Mouse (Mus musculus): ENCODE measurements around the gene Gm18336. TPM values are rescaled to one million over a fixed set of nuclear protein-coding genes. Genes with fewer than 3 reads are reported as not detected.

Gm18336 gene
- total RNA-seq, 2 experiments from 2014 or later: not detected

GRCm38 (mm10) chrX:73356719-73357118, 41.8 kb downstream of the Gm18336 start:
- no peak for TF ChIP-seq CTCF (IDR thresholded peaks at IDR 0.05)
- no peak overlapping the region for H3K27ac ChIP-seq
- H3K4me3 ChIP-seq: no peak overlapping the region
- DNase-seq: no peak
- intact Hi-C loops (cut with DNase I): no loop called here

- TF ChIP-seq CTCF (IDR thresholded peaks at IDR 0.05): no peak
- Histone ChIP-seq H3K27ac (no peak overlapping the region), H3K4me3 (no peak overlapping the region)
- intact Hi-C loops (cut with DNase I): no loop called here
- no peak for DNase-seq
Measured at GRCm38 (mm10) chrX:73356163-73356562, 42.4 kb downstream of the Gm18336 start.

Other genes starting within 250 kb of the Gm18336 start
- not detected for gene Xlr5b, start 249.9 kb downstream of the Gm18336 start, total RNA-seq (2021)
- gene DXBay18, start 249.3 kb downstream of the Gm18336 start, total RNA-seq (2021): not detected
- gene Spin2d, start 221.7 kb downstream of the Gm18336 start, total RNA-seq (2021): not detected
- 1 to 10 TPM in 1 of 2 experiments, under 1 TPM in 1; 0.17 to 4.8 TPM for gene Xlr3b, start 206.5 kb downstream of the Gm18336 start, total RNA-seq (2021)
- gene Xlr4b, start 184.4 kb downstream of the Gm18336 start, total RNA-seq (2021): not detected
- 1 to 10 TPM; 5.6 to 6.6 TPM for gene F8a, start 170.4 kb downstream of the Gm18336 start, total RNA-seq (2021)
- not detected for gene Xlr4c, start 155.6 kb downstream of the Gm18336 start, total RNA-seq (2021)
- gene Xlr3c, start 133.3 kb downstream of the Gm18336 start, total RNA-seq (2021): under 1 TPM in 1 of 2 experiments, not detected in 1; 0.22 TPM
- gene Xlr5a, start 105.8 kb downstream of the Gm18336 start, total RNA-seq (2021): not detected
- gene Xlr5c, start 105.8 kb downstream of the Gm18336 start, total RNA-seq (2021): not detected
- gene Gm45015, start 61.9 kb downstream of the Gm18336 start, total RNA-seq (2021): not detected
- gene Zfp275, start 56.1 kb downstream of the Gm18336 start, total RNA-seq (2021): 1 to 10 TPM; 3.9 to 7.7 TPM
- gene Zfp92, start 12.4 kb upstream of the Gm18336 start, total RNA-seq (2021): under 1 TPM in 1 of 2 experiments, not detected in 1; 0.03 TPM
- gene Trex2, start 36.6 kb upstream of the Gm18336 start, total RNA-seq (2021): not detected
- 10 to 100 TPM in 1 of 2 experiments, 1 to 10 TPM in 1; 9.3 to 10.7 TPM for gene Haus7, start 60.3 kb upstream of the Gm18336 start, total RNA-seq (2021)
- 10 to 100 TPM; 37.5 to 70.6 TPM for gene Bgn, start 84.9 kb upstream of the Gm18336 start, total RNA-seq (2021)
- 10 to 100 TPM; 10.1 to 12.7 TPM for gene Atp2b3, start 104.3 kb upstream of the Gm18336 start, total RNA-seq (2021)
- gene Dusp9, start 240.7 kb upstream of the Gm18336 start, total RNA-seq (2021): not detected